Mouse (Mus musculus) layer of hippocampus, postnatal 36 days (tissue): Measurements from ENCODE around the gene Oit1. TPM values are rescaled to one million over a fixed set of nuclear protein-coding genes. Genes with fewer than 3 reads are reported as not detected.

Source experiments
- DNase-seq, 2 experiments: peaks; one replicate each; pipeline ENCODE4 v3.0.0; 2022
- total RNA-seq, 2 experiments: library from RNA; stranded (reverse); gene quantifications; 2 replicates each; pipeline ENCODE4 v1.2.3; 2021

Oit1 gene
- not detected for total RNA-seq

GRCm38 (mm10) chr14:8378685-8379313 is at the start of gene Oit1:
Gene Oit1, minus strand, starts transcription at chr14:8378754.
- DNase-seq = no peak

GRCm38 (mm10) chr14:8422833-8423232 is 44.3 kb upstream of the Oit1 start:
- no peak for DNase-seq

GRCm38 (mm10) chr14:8421199-8421787 is 42.7 kb upstream of the Oit1 start:
- DNase-seq = no peak

GRCm38 (mm10) chr14:8418610-8419009 is 40.1 kb upstream of the Oit1 start:
- no peak for DNase-seq

- no peak for DNase-seq
These were observed 27.4 kb upstream of the Oit1 start for GRCm38 (mm10) chr14:8405946-8406345.

- no peak for DNase-seq
These were observed 24.8 kb upstream of the Oit1 start for GRCm38 (mm10) chr14:8403310-8403709.

- DNase-seq = no peak
These were observed 20.0 kb upstream of the Oit1 start for GRCm38 (mm10) chr14:8398507-8398906.

GRCm38 (mm10) chr14:8395690-8396287 is 17.2 kb upstream of the Oit1 start:
- no peak for DNase-seq

- peak; percentile 10 to 11 for DNase-seq
These were observed 13.7 kb upstream of the Oit1 start for GRCm38 (mm10) chr14:8392181-8392825.

- DNase-seq = no peak
These were observed 9.2 kb downstream of the Oit1 start for GRCm38 (mm10) chr14:8369394-8369793.

GRCm38 (mm10) chr14:8368900-8369299 is 9.7 kb downstream of the Oit1 start:
- DNase-seq = no peak

- no peak for DNase-seq
These were observed 10.6 kb downstream of the Oit1 start for GRCm38 (mm10) chr14:8367727-8368520.

GRCm38 (mm10) chr14:8367121-8367520 is 11.4 kb downstream of the Oit1 start:
- DNase-seq = no peak

GRCm38 (mm10) chr14:8365833-8366232 is 12.7 kb downstream of the Oit1 start:
- DNase-seq = no peak

GRCm38 (mm10) chr14:8356836-8357235 is 21.7 kb downstream of the Oit1 start:
- no peak for DNase-seq

- peak; percentile 77 to 80 for DNase-seq
These were observed 22.5 kb downstream of the Oit1 start for GRCm38 (mm10) chr14:8355999-8356501.

- DNase-seq = no peak
These were observed 29.6 kb downstream of the Oit1 start for GRCm38 (mm10) chr14:8348927-8349326.

GRCm38 (mm10) chr14:8346255-8346997 is 32.1 kb downstream of the Oit1 start:
- DNase-seq = peak; percentile 76 to 78

GRCm38 (mm10) chr14:8345566-8345965 is 33.0 kb downstream of the Oit1 start:
- no peak for DNase-seq

GRCm38 (mm10) chr14:8342509-8343106 is 35.9 kb downstream of the Oit1 start:
- no peak for DNase-seq

- DNase-seq = no peak
These were observed 38.3 kb downstream of the Oit1 start for GRCm38 (mm10) chr14:8340226-8340625.
